Mouse (Mus musculus): ENCODE results near the gene Nos3. TPM values are rescaled to one million over a fixed set of nuclear protein-coding genes. Genes with fewer than 3 reads are reported as not detected.

Gene Nos3
- total and polyA plus RNA-seq, 3 experiments, result 0.30 to 0.36 (median 0.31) TPM

DNA sequence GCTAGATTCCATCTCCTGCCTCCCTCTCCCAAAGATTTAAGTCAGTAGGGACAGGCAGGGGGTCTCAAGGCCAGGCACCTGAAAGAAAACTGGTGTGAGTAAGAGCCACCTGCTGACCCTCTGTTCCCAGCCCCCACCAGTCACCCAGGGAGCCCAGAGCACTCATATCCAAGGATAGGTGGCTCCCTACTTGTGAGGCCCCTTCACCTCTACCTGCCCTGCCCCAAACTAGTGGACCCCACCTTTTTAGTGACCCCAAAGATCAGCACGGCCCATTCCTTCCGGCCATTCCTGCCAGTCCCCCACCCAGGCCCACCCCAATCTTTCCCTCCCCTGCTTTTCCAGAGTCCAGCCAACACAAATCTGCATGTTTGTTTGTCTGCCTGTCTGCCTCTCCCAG is 1.1 kb upstream of the Nos3 start:
- no peak overlapping the region for H3K9ac ChIP-seq (ENCODE audit: insufficient read depth, low read depth)
- DNase-seq (ENCODE audit: extremely low read depth), result no peak
- peaks cover 77% of the 10 kb centered on the region for H3K27me3 ChIP-seq (replicated peaks)
- no peaks in the 10 kb centered on the region for H3K79me2 ChIP-seq (replicated peaks; ENCODE audit: control insufficient read depth, extremely low read depth, insufficient read depth, poor library complexity, severe bottlenecking)
- H3K4me3 ChIP-seq (replicated peaks in 1 of 3; ENCODE audit: low read depth in 2 of 3, low read length in 2 of 3, poor library complexity in 1 of 3), result no peak overlapping the region
- in situ Hi-C loops (cut with MboI; ENCODE audit: low pct_ligation_motif_present, low pct_unique_long_range_greater_than_20kb, low sequenced_read_pairs), result loop anchor here (10.0 kb wide), 1 partner anchor 99 kb away; no protein-coding TSS in a partner anchor
- peaks cover 5% of the 10 kb centered on the region for H3K9me3 ChIP-seq (replicated peaks; ENCODE audit: low read length)
- no peak overlapping the region for H3K4me2 ChIP-seq (ENCODE audit: insufficient read depth, low read depth, poor library complexity, severe bottlenecking)
- no peaks in the 10 kb centered on the region for H3K36me3 ChIP-seq (replicated peaks in 1 of 2; ENCODE audit: control insufficient read depth in 1 of 2, insufficient read depth in 1 of 2, low read length in 1 of 2)
- no peak for TF ChIP-seq UBTF (IDR thresholded peaks at IDR 0.05; ENCODE audit: low read depth, low read length)
- TF ChIP-seq CHD2 (IDR thresholded peaks at IDR 0.05; ENCODE audit: low read length), result no peak
- TF ChIP-seq SIN3A (IDR thresholded peaks at IDR 0.05; ENCODE audit: low read length), result no peak
- TF ChIP-seq HCFC1 (IDR thresholded peaks at IDR 0.05; ENCODE audit: low read depth, low read length), result no peak
- no peak for TF ChIP-seq RAD21 (IDR thresholded peaks at IDR 0.05; ENCODE audit: low read depth, low read length)
- no peak for TF ChIP-seq E2F4 (IDR thresholded peaks at IDR 0.05; ENCODE audit: insufficient replicate concordance, low read depth, low read length)
- TF ChIP-seq MYC (IDR thresholded peaks at IDR 0.05; ENCODE audit: low read depth, low read length), result no peak
- TF ChIP-seq USF1 (IDR thresholded peaks at IDR 0.05; ENCODE audit: low read depth, low read length), result no peak
- TF ChIP-seq JUND (conservative IDR thresholded peaks at IDR 0.05; ENCODE audit: low read depth, low read length), result no peak
- TF ChIP-seq CTCF (conservative IDR thresholded peaks at IDR 0.05 in 1 of 2, IDR thresholded peaks at IDR 0.05 in 1 of 2; ENCODE audit: low read depth in 2 of 2, low read length in 2 of 2), result no peak
- no peak for TF ChIP-seq ZKSCAN1 (IDR thresholded peaks at IDR 0.05; ENCODE audit: borderline replicate concordance, low read depth, low read length)
- TF ChIP-seq ZC3H11A (IDR thresholded peaks at IDR 0.05; ENCODE audit: low read depth, low read length), result no peak
- no peak for TF ChIP-seq MAX (IDR thresholded peaks at IDR 0.05; ENCODE audit: low read length)
- TF ChIP-seq JUN (IDR thresholded peaks at IDR 0.05; ENCODE audit: insufficient read depth, low read depth, low read length), result no peak
- no peak for TF ChIP-seq EP300 (IDR thresholded peaks at IDR 0.05; ENCODE audit: low read length)
- TF ChIP-seq USF2 (conservative IDR thresholded peaks at IDR 0.05; ENCODE audit: low read depth, low read length), result no peak
- no peak for TF ChIP-seq MAFK (IDR thresholded peaks at IDR 0.05; ENCODE audit: insufficient replicate concordance, low read length)
- H3K27ac ChIP-seq (ENCODE audit: insufficient read depth, low read depth), result no peak overlapping the region
- peaks cover 0 to 10% of the 10 kb centered on the region in 2 experiments; a peak in 2 of 4 replicates for H3K4me1 ChIP-seq (ENCODE audit: control insufficient read depth in 1 of 2, insufficient read depth in 2 of 2)
- dilution Hi-C loops (cut with MboI; ENCODE audit: extremely low pct_ligation_motif_present, extremely low pct_unique_long_range_greater_than_20kb, low sequenced_read_pairs), result no loop called here

DNA sequence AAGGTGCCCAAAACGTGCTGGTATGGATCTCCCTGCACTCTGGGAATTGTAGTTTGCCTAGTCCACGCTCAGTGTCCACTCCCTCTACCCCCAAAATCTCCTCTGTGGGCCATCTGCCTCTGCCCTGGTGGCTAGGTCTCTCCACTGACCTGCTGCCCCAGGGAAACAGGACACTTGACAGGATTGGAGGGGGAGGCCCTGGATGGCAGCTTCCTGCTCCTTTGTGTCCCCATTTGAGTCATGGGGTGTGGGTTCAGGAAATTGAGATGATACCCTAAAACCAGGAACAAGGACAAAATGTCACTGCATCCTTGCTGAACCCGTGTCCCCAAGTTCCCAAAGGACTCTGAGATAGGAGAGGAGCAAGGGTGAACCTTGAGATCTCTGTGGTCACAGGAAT is 549 bp upstream of the Nos3 start:
- peaks cover 5% of the 10 kb centered on the region for H3K9me3 ChIP-seq (replicated peaks; ENCODE audit: low read length)

More for the DNA sequence above, 549 bp upstream of the Nos3 start:
- Histone ChIP-seq H3K4me1 (ENCODE audit: control insufficient read depth in 1 of 2, insufficient read depth in 2 of 2) (peaks cover 0 to 10% of the 10 kb centered on the region in 2 experiments; a peak in 2 of 4 replicates), H3K79me2 (replicated peaks; ENCODE audit: control insufficient read depth, extremely low read depth, insufficient read depth, poor library complexity, severe bottlenecking) (no peaks in the 10 kb centered on the region), H3K9ac (ENCODE audit: insufficient read depth, low read depth) (no peak overlapping the region), H3K27me3 (replicated peaks) (peaks cover 77% of the 10 kb centered on the region), H3K36me3 (replicated peaks in 1 of 2; ENCODE audit: control insufficient read depth in 1 of 2, insufficient read depth in 1 of 2, low read length in 1 of 2) (no peaks in the 10 kb centered on the region), H3K4me2 (ENCODE audit: insufficient read depth, low read depth, poor library complexity, severe bottlenecking) (no peak overlapping the region), H3K4me3 (replicated peaks in 1 of 3; ENCODE audit: low read depth in 2 of 3, low read length in 2 of 3, poor library complexity in 1 of 3) (no peak overlapping the region), H3K27ac (ENCODE audit: insufficient read depth, low read depth) (no peak overlapping the region)
- in situ Hi-C loops (cut with MboI; ENCODE audit: low pct_ligation_motif_present, low pct_unique_long_range_greater_than_20kb, low sequenced_read_pairs) (loop anchor here (10.0 kb wide), 1 partner anchor 99 kb away; no protein-coding TSS in a partner anchor), dilution Hi-C loops (cut with MboI; ENCODE audit: extremely low pct_ligation_motif_present, extremely low pct_unique_long_range_greater_than_20kb, low sequenced_read_pairs) (no loop called here)
- DNase-seq (ENCODE audit: extremely low read depth), result no peak
- TF ChIP-seq TBP (conservative IDR thresholded peaks at IDR 0.05; ENCODE audit: low read depth, low read length) (no peak), CTCF (conservative IDR thresholded peaks at IDR 0.05 in 1 of 2, IDR thresholded peaks at IDR 0.05 in 1 of 2; ENCODE audit: low read depth in 2 of 2, low read length in 2 of 2) (no peak), JUN (IDR thresholded peaks at IDR 0.05; ENCODE audit: insufficient read depth, low read depth, low read length) (no peak), USF1 (IDR thresholded peaks at IDR 0.05; ENCODE audit: low read depth, low read length) (no peak), CHD2 (IDR thresholded peaks at IDR 0.05; ENCODE audit: low read length) (no peak), RAD21 (IDR thresholded peaks at IDR 0.05; ENCODE audit: low read depth, low read length) (no peak), ELF1 (IDR thresholded peaks at IDR 0.05; ENCODE audit: low read depth, low read length) (no peak), ZNF384 (IDR thresholded peaks at IDR 0.05; ENCODE audit: low read depth, low read length) (no peak), IRF4 (IDR thresholded peaks at IDR 0.05; ENCODE audit: low read depth, low read length) (no peak), UBTF (IDR thresholded peaks at IDR 0.05; ENCODE audit: low read depth, low read length) (no peak), GABPA (IDR thresholded peaks at IDR 0.05; ENCODE audit: insufficient replicate concordance, low read depth, low read length) (no peak)

All from CH12.LX (cell line).